8 mouse cellular contexts compared by ENCODE assay signal in the genomic region with DNA sequence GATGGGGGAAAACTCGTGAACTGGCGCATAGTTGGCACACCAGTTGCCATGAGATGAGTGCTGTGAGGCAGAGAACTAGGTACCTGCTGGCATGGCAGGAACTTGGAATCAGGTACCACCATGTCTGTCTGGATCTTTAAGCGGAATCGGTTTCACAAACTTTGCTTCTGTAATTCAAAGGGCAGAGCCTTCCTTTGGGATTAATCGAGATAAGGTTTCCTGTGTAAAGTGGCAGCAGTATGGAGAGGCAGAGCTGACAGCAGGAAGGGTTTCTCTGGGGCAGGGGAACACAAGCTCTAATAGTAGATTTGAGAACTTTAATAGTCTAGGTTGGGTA. TPM values are rescaled to one million over a fixed set of nuclear protein-coding genes. Genes with fewer than 3 reads are reported as not detected.
DNase-seq lines count a peak whose midpoint lies in the region; ATAC-seq and TF ChIP-seq lines count a peak whose summit lies in the region.

No protein-coding gene starts in this region.

- intact Hi-C loops in gastrocnemius, postnatal 14 days (cut with DNase I; ENCODE audit: low total_unique reads), result no loop called here

- DNase-seq in lung, embryonic 14.5 days, result no peak
- no peak for DNase-seq in lung, postnatal 4 days
- no peak for DNase-seq in embryonic facial prominence, embryonic 11.5 days (ENCODE audit: low spot score)
- DNase-seq in induced T-regulatory cell, adult 2 months (ENCODE audit: low read depth), result peak; percentile 59
- DNase-seq in neural tube, embryonic 11.5 days (ENCODE audit: low spot score), result peak; percentile 20
- no peak for DNase-seq in gastrocnemius, postnatal 14 days

- H3K4me2 ChIP-seq in lung, embryonic 14.5 days, result peak overlapping the region; percentile 88
- peak overlapping the region; percentile 74 for H3K4me2 ChIP-seq in embryonic facial prominence, embryonic 11.5 days (ENCODE audit: low read depth, low read length)
- H3K4me2 ChIP-seq in neural tube, embryonic 11.5 days (ENCODE audit: low read depth), result peak overlapping the region; percentile 57

- H3K9ac ChIP-seq in lung, embryonic 14.5 days, result peak overlapping the region; percentile 83
- H3K9ac ChIP-seq in embryonic facial prominence, embryonic 11.5 days (replicated peaks; ENCODE audit: low read length), result peak overlapping the region; percentile 72
- peak overlapping the region; percentile 69 for H3K9ac ChIP-seq in neural tube, embryonic 11.5 days (ENCODE audit: low read length)

- peak overlapping the region; percentile 68 for H3K4me3 ChIP-seq in lung, embryonic 14.5 days (ENCODE audit: low read depth, low read length)
- H3K4me3 ChIP-seq in embryonic facial prominence, embryonic 11.5 days (ENCODE audit: low read depth, low read length), result peak overlapping the region; percentile 59
- peak overlapping the region; percentile 56 for H3K4me3 ChIP-seq in neural tube, embryonic 11.5 days (ENCODE audit: low read depth, low read length)

- no peak for ATAC-seq in lung, embryonic 14.5 days (ENCODE audit: insufficient read depth)
- ATAC-seq in embryonic facial prominence, embryonic 11.5 days (replicated peaks; ENCODE audit: insufficient number of reproducible peaks, low FRiP score, low TSS enrichment, low read depth), result no peak
- no peak for ATAC-seq in neural tube, embryonic 11.5 days (ENCODE audit: insufficient read depth, low FRiP score, low TSS enrichment)
- no peak for ATAC-seq in cerebellum, adult (ENCODE audit: insufficient number of reproducible peaks, low FRiP score, low TSS enrichment)
- no peak for ATAC-seq in CD4-positive, CD25-positive, alpha-beta regulatory T cell, adult 4 months

- no peak overlapping the region for H3K27ac ChIP-seq in lung, embryonic 14.5 days (ENCODE audit: low read depth)
- no peak overlapping the region for H3K27ac ChIP-seq in embryonic facial prominence, embryonic 11.5 days (replicated peaks; ENCODE audit: low read depth, low read length)
- H3K27ac ChIP-seq in neural tube, embryonic 11.5 days (ENCODE audit: low read depth, low read length), result no peak overlapping the region

- WGBS in lung, embryonic 14.5 days, result 0% methylated on average over 5 of the region's 5 CpGs
- under 1% methylated on average over 5 of the region's 5 CpGs for WGBS in embryonic facial prominence, embryonic 11.5 days
- 4% methylated on average over 5 of the region's 5 CpGs for WGBS in neural tube, embryonic 11.5 days

- no peaks in the 10 kb centered on the region for H3K4me1 ChIP-seq in lung, embryonic 14.5 days (ENCODE audit: insufficient read depth)
- H3K4me1 ChIP-seq in embryonic facial prominence, embryonic 11.5 days (ENCODE audit: control insufficient read depth, insufficient read depth, low read length), result no peaks in the 10 kb centered on the region
- peaks cover 8% of the 10 kb centered on the region for H3K4me1 ChIP-seq in neural tube, embryonic 11.5 days (ENCODE audit: control insufficient read depth, insufficient read depth, low read length)

- peaks cover 29% of the 10 kb centered on the region for H3K36me3 ChIP-seq in lung, embryonic 14.5 days (ENCODE audit: insufficient read depth)
- H3K36me3 ChIP-seq in embryonic facial prominence, embryonic 11.5 days (replicated peaks; ENCODE audit: control insufficient read depth, insufficient read depth, low read depth, low read length), result no peaks in the 10 kb centered on the region
- H3K36me3 ChIP-seq in neural tube, embryonic 11.5 days (ENCODE audit: control insufficient read depth, insufficient read depth, low read length), result no peaks in the 10 kb centered on the region; the same call in 1 of the 2 replicates

- no peaks in the 10 kb centered on the region for H3K27me3 ChIP-seq in lung, embryonic 14.5 days (ENCODE audit: insufficient read depth, low read length)
- H3K27me3 ChIP-seq in embryonic facial prominence, embryonic 11.5 days (ENCODE audit: control insufficient read depth, insufficient read depth, low read length), result no peaks in the 10 kb centered on the region
- H3K27me3 ChIP-seq in neural tube, embryonic 11.5 days (ENCODE audit: control insufficient read depth, insufficient read depth, low read length), result no peaks in the 10 kb centered on the region

- no peaks in the 10 kb centered on the region for H3K9me3 ChIP-seq in lung, embryonic 14.5 days (ENCODE audit: low read depth, low read length)
- no peaks in the 10 kb centered on the region for H3K9me3 ChIP-seq in embryonic facial prominence, embryonic 11.5 days (replicated peaks; ENCODE audit: control insufficient read depth, low read length)
- H3K9me3 ChIP-seq in neural tube, embryonic 11.5 days (ENCODE audit: control insufficient read depth, low read length), result no peaks in the 10 kb centered on the region

- no peak for TF ChIP-seq CTCF in lung, embryonic 14.5 days (IDR thresholded peaks at IDR 0.05; ENCODE audit: low read depth)

RNA-seq across cellular contexts. Expression of a gene that starts 5.7 kb away (rescaled TPM):
- polyA plus RNA-seq in lung, embryonic 14.5 days (2014; fragmentation: Nextera tagmentation; extraction: Ambion mirVana), result 0.43 and 0.47 TPM in 2 replicates
- polyA plus RNA-seq in embryonic facial prominence, embryonic 11.5 days (2014; fragmentation: Nextera tagmentation; extraction: Ambion mirVana), result 0.56 and 0.81 TPM in 2 replicates
- polyA plus RNA-seq in neural tube, embryonic 11.5 days (2014; fragmentation: Nextera tagmentation; extraction: Ambion mirVana), result 0.82 and 1.1 TPM in 2 replicates
- not detected for total RNA-seq in gastrocnemius, postnatal 14 days (2021)
- polyA plus RNA-seq in CD4-positive, CD25-positive, alpha-beta regulatory T cell, adult 4 months (2017; shearing (Covaris generic)), result not detected

RNA-seq across cellular contexts. Expression of a gene that starts 6.6 kb away (rescaled TPM):
- polyA plus RNA-seq in lung, embryonic 14.5 days (2014; fragmentation: Nextera tagmentation; extraction: Ambion mirVana), result 75.3 and 78.0 TPM in 2 replicates
- 93.5 and 96.0 TPM in 2 replicates for polyA plus RNA-seq in embryonic facial prominence, embryonic 11.5 days (2014; fragmentation: Nextera tagmentation; extraction: Ambion mirVana)
- polyA plus RNA-seq in neural tube, embryonic 11.5 days (2014; fragmentation: Nextera tagmentation; extraction: Ambion mirVana), result 134 and 137 TPM in 2 replicates
- total RNA-seq in gastrocnemius, postnatal 14 days (2021), result 10 to 100 TPM; 34.3 to 35.7 TPM
- 10 to 100 TPM; 52.3 to 63.9 TPM for polyA plus RNA-seq in CD4-positive, CD25-positive, alpha-beta regulatory T cell, adult 4 months (2017; shearing (Covaris generic))

RNA-seq across cellular contexts. Expression of a gene that starts 10.2 kb away (rescaled TPM):
- polyA plus RNA-seq in lung, embryonic 14.5 days (2014; fragmentation: Nextera tagmentation; extraction: Ambion mirVana), result 12.0 and 12.8 TPM in 2 replicates
- polyA plus RNA-seq in embryonic facial prominence, embryonic 11.5 days (2014; fragmentation: Nextera tagmentation; extraction: Ambion mirVana), result 13.8 and 16.8 TPM in 2 replicates
- 17.0 and 17.9 TPM in 2 replicates for polyA plus RNA-seq in neural tube, embryonic 11.5 days (2014; fragmentation: Nextera tagmentation; extraction: Ambion mirVana)
- total RNA-seq in gastrocnemius, postnatal 14 days (2021), result 10 to 100 TPM; 11.1 to 13.8 TPM
- 10 to 100 TPM; 12.5 TPM for polyA plus RNA-seq in CD4-positive, CD25-positive, alpha-beta regulatory T cell, adult 4 months (2017; shearing (Covaris generic))

Comparison
In these comparisons a context has a peak if more than half of its experiments do, and no peak if none do; other contexts are left out.
1. DNase-seq: peak in induced T-regulatory cell, adult 2 months (single experiment) and neural tube, embryonic 11.5 days (single experiment); none in lung, embryonic 14.5 days (single experiment), lung, postnatal 4 days (0 of 2), embryonic facial prominence, embryonic 11.5 days (single experiment) and gastrocnemius, postnatal 14 days (single experiment).
2. Peak in every context shown above with its lines, with median percentiles within 50 percentile points of each other: H3K4me2 ChIP-seq, H3K4me3 ChIP-seq and H3K9ac ChIP-seq.